Mouse (Mus musculus): Measurements from ENCODE around the gene 6030468B19Rik. TPM values are rescaled to one million over a fixed set of nuclear protein-coding genes. Genes with fewer than 3 reads are reported as not detected.

Gene 6030468B19Rik
- polyA plus RNA-seq, 1 experiment from 2014 or later = 0.65 TPM

DNA sequence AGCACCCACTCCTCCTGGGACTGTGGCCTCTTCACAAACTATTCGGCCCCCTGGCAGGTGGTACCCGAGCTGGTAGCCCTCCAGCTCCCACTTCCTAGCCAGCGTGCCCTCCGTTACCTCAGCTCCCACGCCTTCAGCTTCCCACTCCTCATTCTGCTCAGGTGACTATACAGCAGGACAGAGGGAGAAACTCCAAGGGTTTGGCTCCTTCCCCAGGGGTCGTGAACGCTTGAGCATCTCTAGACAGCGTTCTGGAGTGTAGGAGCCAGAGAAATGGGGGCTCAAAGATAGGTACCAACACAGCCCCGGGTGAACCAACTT lies 6.1 kb upstream of the 6030468B19Rik start:
- Histone ChIP-seq H3K27me3 (ENCODE audit: control insufficient read depth, insufficient read depth, low read length) (0 out of 2 replicates have a peak, but pooled peaks cover 4% of the 10 kb centered on the region), H3K27ac (ENCODE audit: low read depth, low read length) (no peak overlapping the region), H3K36me3 (ENCODE audit: control insufficient read depth, insufficient read depth, low read length) (no peaks in the 10 kb centered on the region), H3K9ac (ENCODE audit: low read length) (no peak overlapping the region), H3K4me3 (ENCODE audit: low read depth, low read length) (no peak overlapping the region), H3K9me3 (ENCODE audit: control insufficient read depth, low read length) (no peaks in the 10 kb centered on the region), H3K4me2 (ENCODE audit: low read depth) (no peak overlapping the region), H3K4me1 (ENCODE audit: control insufficient read depth, insufficient read depth, low read length) (no peaks in the 10 kb centered on the region)
- DNase-seq (ENCODE audit: low spot score) = no peak
- no peak for ATAC-seq (ENCODE audit: insufficient read depth, low FRiP score, low TSS enrichment)
- WGBS = 83% methylated on average over 9 of the region's 9 CpGs

DNA sequence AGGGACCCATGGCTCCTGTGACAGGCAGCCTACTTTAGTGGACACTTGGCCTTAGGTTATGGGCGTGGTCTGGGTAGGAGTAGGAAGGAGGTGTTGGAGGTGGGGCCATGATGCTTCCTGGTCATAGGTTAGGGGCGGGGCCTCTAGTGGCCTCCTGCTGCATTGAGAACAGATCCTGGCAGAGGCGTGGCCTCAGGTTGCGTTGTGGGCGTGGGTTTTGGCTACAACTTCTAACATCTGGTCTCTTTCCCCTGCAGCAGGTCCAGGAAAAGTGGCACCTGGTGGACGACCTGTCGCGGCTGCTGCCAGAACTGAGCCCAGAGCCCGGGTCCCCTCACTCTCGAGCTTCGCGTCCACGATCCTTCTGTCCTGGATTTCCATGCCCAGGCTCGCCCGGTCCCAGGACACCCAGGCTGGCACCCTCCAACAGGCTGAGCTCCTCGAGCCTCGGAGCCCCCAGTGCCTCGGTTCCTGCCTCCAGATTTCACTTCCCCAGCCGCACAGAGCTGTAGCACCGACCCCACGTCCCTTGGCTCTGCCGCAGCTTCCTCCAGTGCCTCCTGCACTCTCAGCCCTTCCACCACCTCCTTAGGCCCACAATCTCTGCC lies 5.1 kb upstream of the 6030468B19Rik start:
- Histone ChIP-seq H3K27me3 (ENCODE audit: control insufficient read depth, insufficient read depth, low read length) (0 out of 2 replicates have a peak, but pooled peaks cover 4% of the 10 kb centered on the region), H3K9me3 (ENCODE audit: control insufficient read depth, low read length) (no peaks in the 10 kb centered on the region), H3K4me3 (ENCODE audit: low read depth, low read length) (no peak overlapping the region), H3K36me3 (ENCODE audit: control insufficient read depth, insufficient read depth, low read length) (no peaks in the 10 kb centered on the region), H3K9ac (ENCODE audit: low read length) (no peak overlapping the region), H3K27ac (ENCODE audit: low read depth, low read length) (no peak overlapping the region), H3K4me2 (ENCODE audit: low read depth) (peak overlapping the region; percentile 20; the same call in 1 of the 2 replicates), H3K4me1 (ENCODE audit: control insufficient read depth, insufficient read depth, low read length) (no peaks in the 10 kb centered on the region)
- WGBS = 6% methylated on average over 22 of the region's 22 CpGs
- DNase-seq (ENCODE audit: low spot score) (no peak), ATAC-seq (ENCODE audit: insufficient read depth, low FRiP score, low TSS enrichment) (no peak)

DNA sequence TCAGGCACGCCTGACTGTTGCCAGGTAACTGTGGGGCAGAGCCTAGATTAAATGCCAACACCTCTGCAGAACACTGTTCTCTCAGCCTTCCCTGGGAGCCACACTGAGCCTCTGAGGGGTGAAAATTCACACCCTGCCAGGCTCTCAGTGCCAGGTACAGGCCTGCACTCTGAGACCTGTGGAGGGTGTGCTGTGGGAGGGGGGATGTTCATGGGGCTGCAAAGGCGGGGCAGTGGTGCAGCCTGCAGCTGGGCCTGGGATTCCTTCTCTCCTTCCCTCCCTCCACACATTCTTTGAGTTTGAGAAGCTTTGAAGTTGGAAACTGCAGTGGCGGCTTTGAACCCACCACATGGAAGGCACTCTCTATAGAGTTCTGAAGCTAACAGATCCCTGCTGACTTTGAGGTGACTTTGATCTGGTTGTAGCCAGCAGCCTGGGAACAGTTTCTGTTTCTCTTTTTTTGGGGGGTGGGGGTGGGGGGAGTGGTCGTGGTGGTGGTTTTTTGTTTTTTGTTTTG lies 3.4 kb upstream of the 6030468B19Rik start:
- H3K36me3 ChIP-seq (ENCODE audit: control insufficient read depth, insufficient read depth, low read length) = no peaks in the 10 kb centered on the region
- 0 out of 2 replicates have a peak, but pooled peaks cover 4% of the 10 kb centered on the region for H3K27me3 ChIP-seq (ENCODE audit: control insufficient read depth, insufficient read depth, low read length)
- no peak overlapping the region for H3K27ac ChIP-seq (ENCODE audit: low read depth, low read length)
- no peak overlapping the region for H3K4me2 ChIP-seq (ENCODE audit: low read depth)
- H3K9ac ChIP-seq (ENCODE audit: low read length) = no peak overlapping the region
- DNase-seq (ENCODE audit: low spot score) (no peak), ATAC-seq (ENCODE audit: insufficient read depth, low FRiP score, low TSS enrichment) (no peak)
- no peaks in the 10 kb centered on the region for H3K9me3 ChIP-seq (ENCODE audit: control insufficient read depth, low read length)
- H3K4me1 ChIP-seq (ENCODE audit: control insufficient read depth, insufficient read depth, low read length) = no peaks in the 10 kb centered on the region
- H3K4me3 ChIP-seq (ENCODE audit: low read depth, low read length) = no peak overlapping the region
- 52% methylated on average over 4 of the region's 4 CpGs for WGBS

DNA sequence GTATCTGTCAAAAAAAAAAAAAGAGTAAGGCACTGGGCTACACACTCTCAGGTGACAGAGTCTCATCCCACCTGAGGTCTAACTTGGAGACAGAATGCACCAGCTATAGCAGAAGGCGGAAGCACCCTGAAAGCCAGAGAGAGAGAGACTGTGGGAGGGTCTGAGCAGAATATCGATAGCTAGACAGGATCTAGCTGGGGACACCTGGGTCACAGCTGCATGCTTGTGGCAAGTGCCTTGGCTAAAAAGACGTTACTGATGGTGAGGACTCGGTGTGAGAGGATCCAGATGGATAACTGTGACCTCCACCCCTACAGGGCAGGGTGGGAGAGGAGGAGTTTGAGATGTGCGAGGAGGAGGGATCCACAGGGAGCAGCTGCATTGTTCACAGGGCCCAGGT lies 506 bp upstream of the 6030468B19Rik start:
- H3K4me3 ChIP-seq (ENCODE audit: low read depth, low read length) = no peak overlapping the region
- DNase-seq (ENCODE audit: low spot score) (no peak), ATAC-seq (ENCODE audit: insufficient read depth, low FRiP score, low TSS enrichment) (no peak)
- no peaks in the 10 kb centered on the region for H3K9me3 ChIP-seq (ENCODE audit: control insufficient read depth, low read length)
- no peak overlapping the region for H3K9ac ChIP-seq (ENCODE audit: low read length)
- H3K4me2 ChIP-seq (ENCODE audit: low read depth) = no peak overlapping the region
- no peaks in the 10 kb centered on the region for H3K36me3 ChIP-seq (ENCODE audit: control insufficient read depth, insufficient read depth, low read length)
- H3K27ac ChIP-seq (ENCODE audit: low read depth, low read length) = no peak overlapping the region
- H3K4me1 ChIP-seq (ENCODE audit: control insufficient read depth, insufficient read depth, low read length) = no peaks in the 10 kb centered on the region
- WGBS = 42% methylated on average over 5 of the region's 5 CpGs
- H3K27me3 ChIP-seq (ENCODE audit: control insufficient read depth, insufficient read depth, low read length) = no peaks in the 10 kb centered on the region

DNA sequence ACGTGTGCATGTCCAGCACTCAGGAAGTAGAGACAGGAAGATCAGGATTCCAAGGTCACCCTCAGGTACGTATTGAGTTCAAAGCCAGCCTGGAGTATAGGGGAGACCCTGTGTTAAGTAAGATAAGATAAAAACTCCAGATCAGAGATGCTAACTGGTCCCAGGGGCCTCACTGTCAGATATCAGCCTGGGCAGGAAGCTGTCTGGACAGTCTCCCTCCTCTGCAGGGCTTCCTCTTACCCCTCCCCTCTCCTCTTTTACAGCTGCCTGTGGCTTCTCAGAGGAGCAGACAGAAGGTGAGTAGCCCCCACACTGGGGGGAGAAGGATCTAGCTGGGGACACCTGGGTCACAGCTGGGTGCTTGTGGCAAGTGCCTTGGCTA lies 691 bp downstream of the 6030468B19Rik start:
- H3K4me3 ChIP-seq (ENCODE audit: low read depth, low read length) = no peak overlapping the region
- no peak overlapping the region for H3K9ac ChIP-seq (ENCODE audit: low read length)
- H3K36me3 ChIP-seq (ENCODE audit: control insufficient read depth, insufficient read depth, low read length) = no peaks in the 10 kb centered on the region
- no peaks in the 10 kb centered on the region for H3K27me3 ChIP-seq (ENCODE audit: control insufficient read depth, insufficient read depth, low read length)
- ATAC-seq (ENCODE audit: insufficient read depth, low FRiP score, low TSS enrichment) (no peak), DNase-seq (ENCODE audit: low spot score) (no peak)
- H3K4me1 ChIP-seq (ENCODE audit: control insufficient read depth, insufficient read depth, low read length) = no peaks in the 10 kb centered on the region
- H3K9me3 ChIP-seq (ENCODE audit: control insufficient read depth, low read length) = no peaks in the 10 kb centered on the region
- H3K4me2 ChIP-seq (ENCODE audit: low read depth) = no peak overlapping the region
- no peak overlapping the region for H3K27ac ChIP-seq (ENCODE audit: low read depth, low read length)
- 45% methylated on average over 2 of the region's 2 CpGs for WGBS

DNA sequence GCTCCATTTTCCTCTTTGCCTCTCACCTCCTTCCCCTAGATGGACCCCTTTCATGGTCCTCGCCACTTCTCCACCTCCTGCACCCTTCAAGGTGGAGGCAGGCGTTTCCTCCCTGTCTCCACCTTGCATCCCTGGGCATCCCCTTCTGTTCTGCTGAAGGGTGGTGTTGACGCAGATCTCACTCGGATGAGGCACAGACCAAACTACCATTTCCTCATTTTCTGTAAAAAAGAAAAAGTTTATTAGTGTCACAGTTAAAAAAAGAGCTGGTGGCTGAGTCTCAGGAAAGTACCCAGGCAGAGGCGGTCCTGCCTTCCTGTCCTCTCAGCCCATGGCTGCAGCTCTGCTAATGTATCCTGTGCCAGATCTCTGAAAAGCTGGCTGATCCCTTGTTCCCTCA lies 1.7 kb downstream of the 6030468B19Rik start:
- Histone ChIP-seq H3K4me2 (ENCODE audit: low read depth) (no peak overlapping the region), H3K36me3 (ENCODE audit: control insufficient read depth, insufficient read depth, low read length) (no peaks in the 10 kb centered on the region), H3K9me3 (ENCODE audit: control insufficient read depth, low read length) (no peaks in the 10 kb centered on the region), H3K27ac (ENCODE audit: low read depth, low read length) (no peak overlapping the region), H3K4me3 (ENCODE audit: low read depth, low read length) (no peak overlapping the region), H3K9ac (ENCODE audit: low read length) (no peak overlapping the region), H3K27me3 (ENCODE audit: control insufficient read depth, insufficient read depth, low read length) (no peaks in the 10 kb centered on the region), H3K4me1 (ENCODE audit: control insufficient read depth, insufficient read depth, low read length) (no peaks in the 10 kb centered on the region)
- DNase-seq (ENCODE audit: low spot score) (no peak), ATAC-seq (ENCODE audit: insufficient read depth, low FRiP score, low TSS enrichment) (no peak)
- WGBS = 60% methylated on average over 5 of the region's 5 CpGs

DNA sequence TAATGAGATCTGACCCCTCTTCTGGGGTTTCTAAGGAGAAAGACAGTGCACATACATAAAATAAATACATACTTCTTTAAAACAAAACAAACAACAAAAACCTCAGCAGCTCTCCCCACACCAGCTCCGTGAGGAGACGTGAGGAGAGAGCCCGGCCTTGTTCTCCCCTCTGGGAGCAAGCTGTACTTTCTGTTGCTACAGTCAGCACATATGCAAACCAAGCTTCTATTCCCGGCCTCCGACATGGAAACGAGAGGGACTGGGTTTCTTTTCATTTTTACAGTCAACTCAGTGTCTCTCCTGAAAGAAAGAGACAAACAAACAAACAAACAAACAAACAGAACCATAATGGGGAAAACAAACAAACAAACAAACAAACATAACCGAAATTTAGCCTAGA lies 2.6 kb downstream of the 6030468B19Rik start:
- DNase-seq (ENCODE audit: low spot score) (no peak), ATAC-seq (ENCODE audit: insufficient read depth, low FRiP score, low TSS enrichment) (no peak)
- no peaks in the 10 kb centered on the region for H3K4me1 ChIP-seq (ENCODE audit: control insufficient read depth, insufficient read depth, low read length)
- no peak overlapping the region for H3K27ac ChIP-seq (ENCODE audit: low read depth, low read length)
- H3K9ac ChIP-seq (ENCODE audit: low read length) = no peak overlapping the region
- no peaks in the 10 kb centered on the region for H3K36me3 ChIP-seq (ENCODE audit: control insufficient read depth, insufficient read depth, low read length)
- 86% methylated on average over 7 of the region's 7 CpGs for WGBS
- H3K9me3 ChIP-seq (ENCODE audit: control insufficient read depth, low read length) = no peaks in the 10 kb centered on the region
- H3K4me3 ChIP-seq (ENCODE audit: low read depth, low read length) = no peak overlapping the region
- H3K4me2 ChIP-seq (ENCODE audit: low read depth) = no peak overlapping the region
- no peaks in the 10 kb centered on the region for H3K27me3 ChIP-seq (ENCODE audit: control insufficient read depth, insufficient read depth, low read length)

DNA sequence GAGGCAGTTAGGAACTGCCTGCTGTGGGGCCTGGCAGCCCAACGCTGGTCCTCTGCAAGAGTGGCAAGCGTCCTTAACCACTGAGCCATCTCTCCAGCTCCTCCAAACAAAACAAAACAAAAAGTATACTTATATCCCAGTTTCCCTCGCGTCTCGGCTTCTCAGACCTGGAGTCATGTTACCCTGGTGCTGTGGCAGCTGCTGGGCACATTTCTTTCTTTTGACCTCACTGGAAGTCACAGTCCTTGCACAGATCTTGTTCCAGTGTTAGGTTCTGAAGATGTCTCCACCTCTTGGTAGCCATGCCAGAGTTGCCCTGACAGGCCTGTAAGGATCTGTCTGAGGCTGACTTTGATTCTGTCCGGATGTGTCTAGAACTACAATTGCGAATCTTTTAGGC lies 4.2 kb downstream of the 6030468B19Rik start:
- ATAC-seq (ENCODE audit: insufficient read depth, low FRiP score, low TSS enrichment) (no peak), DNase-seq (ENCODE audit: low spot score) (no peak)
- Histone ChIP-seq H3K27ac (ENCODE audit: low read depth, low read length) (no peak overlapping the region), H3K27me3 (ENCODE audit: control insufficient read depth, insufficient read depth, low read length) (no peaks in the 10 kb centered on the region), H3K4me1 (ENCODE audit: control insufficient read depth, insufficient read depth, low read length) (no peaks in the 10 kb centered on the region), H3K36me3 (ENCODE audit: control insufficient read depth, insufficient read depth, low read length) (no peaks in the 10 kb centered on the region), H3K9ac (ENCODE audit: low read length) (no peak overlapping the region), H3K4me3 (ENCODE audit: low read depth, low read length) (no peak overlapping the region), H3K4me2 (ENCODE audit: low read depth) (no peak overlapping the region), H3K9me3 (ENCODE audit: control insufficient read depth, low read length) (no peaks in the 10 kb centered on the region)
- 75% methylated on average over 7 of the region's 7 CpGs for WGBS

DNA sequence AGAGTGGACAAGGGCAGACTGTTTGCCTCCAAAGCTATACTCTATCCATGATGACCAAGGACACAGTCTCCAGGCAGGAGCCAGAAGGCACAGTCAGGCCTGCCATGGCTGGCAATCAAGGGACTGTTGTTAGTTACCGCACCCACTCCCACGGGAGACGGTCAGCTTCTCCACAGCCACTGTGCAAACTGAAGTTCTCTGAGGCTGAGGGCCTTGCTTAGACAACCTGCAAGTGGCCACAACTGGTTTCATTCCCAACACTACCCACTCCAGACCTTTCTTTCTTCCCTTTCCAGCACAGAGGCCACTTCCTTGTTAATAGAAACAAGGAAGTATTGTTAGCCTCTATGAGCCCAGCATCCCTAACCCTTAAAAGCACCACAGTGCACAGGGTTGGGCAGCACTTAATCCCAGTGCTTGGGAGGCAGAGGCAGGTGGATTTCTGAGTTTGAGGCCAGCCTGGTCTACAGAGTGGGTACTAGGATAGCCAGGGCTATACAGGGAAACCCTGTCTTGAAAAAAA lies 5.8 kb downstream of the 6030468B19Rik start:
- ATAC-seq (ENCODE audit: insufficient read depth, low FRiP score, low TSS enrichment) (no peak), DNase-seq (ENCODE audit: low spot score) (no peak)
- H3K27me3 ChIP-seq (ENCODE audit: control insufficient read depth, insufficient read depth, low read length) = no peaks in the 10 kb centered on the region
- WGBS = 96% methylated on average over 3 of the region's 3 CpGs
- H3K9ac ChIP-seq (ENCODE audit: low read length) = no peak overlapping the region
- H3K4me1 ChIP-seq (ENCODE audit: control insufficient read depth, insufficient read depth, low read length) = no peaks in the 10 kb centered on the region
- no peak overlapping the region for H3K4me2 ChIP-seq (ENCODE audit: low read depth)
- no peaks in the 10 kb centered on the region for H3K9me3 ChIP-seq (ENCODE audit: control insufficient read depth, low read length)
- no peak overlapping the region for H3K4me3 ChIP-seq (ENCODE audit: low read depth, low read length)
- no peaks in the 10 kb centered on the region for H3K36me3 ChIP-seq (ENCODE audit: control insufficient read depth, insufficient read depth, low read length)
- H3K27ac ChIP-seq (ENCODE audit: low read depth, low read length) = no peak overlapping the region

All from neural tube, embryonic 11.5 days (tissue).